Mouse (Mus musculus) neural tube, embryonic 14.5 days (tissue): ENCODE results near the gene Ccnb1ip1. TPM values are rescaled to one million over a fixed set of nuclear protein-coding genes. Genes with fewer than 3 reads are reported as not detected.
"Not testable (repeated sequence)": the region's sequence is repeated elsewhere in the genome, so short reads cannot be mapped to it uniquely, and the experiment has no call there.

ENCODE experiments used
- ATAC-seq: fragments of 200-750 bp; cut with Nextera tagmentation; 2 replicates; pipeline ENCODE4 v1.8.0; 2017; ENCODE audit warnings: low read depth, mild to moderate bottlenecking, moderate TSS enrichment, moderate library complexity
- H3K27ac ChIP-seq: fragments of 300-500 bp; sonication (generic); 2 replicates; pipeline ENCODE4 v1.5.1; 2014; ENCODE audit warnings: low read depth, mild to moderate bottlenecking, control low read depth, low read length, moderate library complexity, mixed read lengths
- H3K27me3 ChIP-seq: fragments of 300-500 bp; sonication (generic); 2 replicates; pipeline ENCODE4 v1.6.1; 2014; ENCODE audit warnings: low read length; ENCODE audit not compliant: control insufficient read depth, insufficient read depth
- H3K36me3 ChIP-seq: fragments of 300-500 bp; sonication (generic); 2 replicates; pipeline ENCODE4 v1.6.1; 2014; ENCODE audit warnings: low read length, mixed read lengths; ENCODE audit not compliant: control insufficient read depth, insufficient read depth
- H3K4me1 ChIP-seq: fragments of 300-500 bp; sonication (generic); 2 replicates; pipeline ENCODE4 v1.6.1; 2014; ENCODE audit warnings: low read length; ENCODE audit not compliant: control insufficient read depth, insufficient read depth
- H3K4me2 ChIP-seq: fragments of 300-500 bp; sonication (generic); 2 replicates; pipeline ENCODE4 v1.6.1; 2014; ENCODE audit warnings: mild to moderate bottlenecking, low read depth, low read length, control low read depth
- H3K4me3 ChIP-seq: fragments of 300-500 bp; sonication (generic); 2 replicates; pipeline ENCODE4 v1.5.1; 2014; ENCODE audit warnings: low read depth, low read length, control low read depth, mixed read lengths
- H3K9ac ChIP-seq: fragments of 300-500 bp; sonication (generic); replicated peaks from 2 replicates; pipeline ENCODE4 v1.6.1; 2014; ENCODE audit warnings: low read depth, mild to moderate bottlenecking, control low read depth, low read length, mixed read lengths
- H3K9me3 ChIP-seq: fragments of 300-500 bp; sonication (generic); 2 replicates; pipeline ENCODE4 v1.6.1; 2016; ENCODE audit warnings: low read length; ENCODE audit not compliant: control insufficient read depth
- WGBS: fragments of 180-500 bp; shearing (Covaris S2); extraction: QIAGEN DNeasy Blood & Tissue Kit; methylation state at CpG from one replicate; pipeline ENCODE4 v1.1.7; 2014; 5-methylcytosine and 5-hydroxymethylcytosine counted together
- polyA plus RNA-seq: library from polyadenylated mRNA; unstranded; fragments of >200 nt; fragmentation: Nextera tagmentation; extraction: Ambion mirVana; gene quantifications from 2 replicates; pipeline ENCODE4 v1.2.1, GENCODE M21; 2014

Gene Ccnb1ip1
- polyA plus RNA-seq, 1 experiment from 2014 or later: not detected

DNA sequence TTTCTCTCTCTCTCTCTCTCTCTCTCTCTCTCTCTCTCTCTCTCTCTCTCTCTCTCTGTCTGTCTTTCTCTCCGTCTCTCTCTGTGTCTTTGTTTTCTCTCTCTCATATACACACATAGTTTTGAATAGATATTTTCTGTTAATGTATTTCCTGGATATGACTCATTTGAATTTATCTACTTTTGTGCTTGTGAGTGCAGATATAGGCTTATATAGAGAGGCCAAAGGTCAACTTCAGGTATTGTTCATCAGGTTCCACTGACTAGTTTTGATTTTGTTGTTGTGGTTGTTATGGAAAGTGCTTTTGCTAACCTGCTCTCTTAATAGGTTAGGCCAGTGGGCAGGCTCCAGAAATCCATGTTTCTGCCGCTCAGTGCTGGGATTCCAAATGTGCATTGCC lies 5.5 kb upstream of the Ccnb1ip1 start:
- H3K27ac ChIP-seq: no peak overlapping the region
- no peak overlapping the region for H3K4me2 ChIP-seq

DNA sequence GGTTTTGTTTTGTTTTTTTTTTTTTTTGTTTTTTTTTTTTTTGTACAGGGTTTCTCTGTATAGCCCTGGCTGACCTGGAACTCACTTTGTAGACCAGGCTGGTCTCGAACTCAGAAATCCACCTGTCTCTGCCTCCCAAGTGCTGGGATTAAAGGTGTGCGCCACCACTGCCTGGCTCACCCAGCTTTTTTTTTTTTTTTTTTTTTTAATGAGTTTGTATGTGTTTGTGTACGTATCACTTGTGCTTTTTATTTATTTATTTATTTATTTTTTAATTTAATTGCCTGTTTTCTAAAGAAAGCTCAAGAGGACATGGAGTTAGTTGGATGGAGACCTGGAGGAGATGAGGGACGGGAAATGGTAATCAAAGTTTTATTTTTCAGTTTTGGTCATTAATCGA lies 1.1 kb downstream of the Ccnb1ip1 start:
- not testable (repeated sequence) for H3K4me1 ChIP-seq, H3K27me3 ChIP-seq, ATAC-seq, H3K4me3 ChIP-seq, H3K36me3 ChIP-seq, H3K4me2 ChIP-seq, H3K27ac ChIP-seq, H3K9me3 ChIP-seq, H3K9ac ChIP-seq
- 92% methylated on average over 5 of the region's 5 CpGs for WGBS

More for the DNA sequence above, 5.5 kb upstream of the Ccnb1ip1 start:
- ATAC-seq: no peak
- 100% methylated on average over 2 of the region's 2 CpGs for WGBS
- no peak overlapping the region for H3K4me3 ChIP-seq
- H3K9me3 ChIP-seq: no peaks in the 10 kb centered on the region
- H3K36me3 ChIP-seq: peaks cover 24% of the 10 kb centered on the region
- peaks cover 3% of the 10 kb centered on the region; the same call in 1 of the 2 replicates for H3K4me1 ChIP-seq
- no peaks in the 10 kb centered on the region for H3K27me3 ChIP-seq
- H3K9ac ChIP-seq: no peak overlapping the region

- Histone ChIP-seq H3K9ac (no peak overlapping the region), H3K27ac (no peak overlapping the region), H3K4me1 (peaks cover 3% of the 10 kb centered on the region; the same call in 1 of the 2 replicates), H3K27me3 (no peaks in the 10 kb centered on the region), H3K9me3 (no peaks in the 10 kb centered on the region), H3K4me2 (no peak overlapping the region), H3K4me3 (no peak overlapping the region), H3K36me3 (no peaks in the 10 kb centered on the region)
- WGBS: 75% methylated on average over 13 of the region's 13 CpGs
- ATAC-seq: no peak
Measured at GRCm38 (mm10) chr14:50804683-50805082, 2.8 kb downstream of the Ccnb1ip1 start.

DNA sequence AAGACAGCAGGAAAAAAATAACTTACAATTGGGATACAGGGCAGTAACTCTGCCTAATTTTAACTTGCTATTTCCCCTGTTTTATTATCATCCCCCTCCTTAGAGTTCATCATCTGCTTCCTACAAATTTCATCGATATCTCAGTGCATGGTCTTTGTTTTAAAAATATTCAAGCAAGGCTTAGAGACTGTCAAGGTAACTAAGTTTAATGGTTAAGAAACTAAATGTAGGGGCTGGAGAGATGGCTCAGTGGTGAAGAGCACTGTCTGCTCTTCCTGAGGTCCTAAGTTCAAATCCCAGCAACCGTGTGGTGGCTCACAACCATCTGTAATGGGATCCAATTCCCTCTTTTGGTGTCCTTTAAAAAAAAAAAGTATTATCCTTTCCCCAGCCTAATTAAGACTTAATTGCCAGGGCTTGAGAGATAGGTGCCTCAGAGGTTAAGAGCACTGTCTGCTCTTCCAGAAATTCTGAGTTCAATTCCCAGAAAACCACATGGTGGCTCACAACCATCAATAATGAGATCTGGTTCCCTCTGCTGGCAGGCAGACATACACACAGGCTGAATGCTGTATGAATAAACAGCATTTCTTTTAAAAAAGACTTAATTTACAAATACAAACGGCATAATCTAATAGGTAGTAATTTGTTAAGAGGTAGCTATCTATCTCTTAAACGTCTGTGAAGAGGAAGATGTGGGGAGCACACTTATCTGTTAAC lies 4.5 kb downstream of the Ccnb1ip1 start:
- Histone ChIP-seq H3K9ac (no peak overlapping the region), H3K4me2 (no peak overlapping the region), H3K9me3 (no peaks in the 10 kb centered on the region), H3K27ac (no peak overlapping the region), H3K36me3 (no peaks in the 10 kb centered on the region), H3K4me3 (no peak overlapping the region), H3K27me3 (no peaks in the 10 kb centered on the region), H3K4me1 (no peaks in the 10 kb centered on the region)
- no peak for ATAC-seq
- 69% methylated on average over 4 of the region's 4 CpGs for WGBS

DNA sequence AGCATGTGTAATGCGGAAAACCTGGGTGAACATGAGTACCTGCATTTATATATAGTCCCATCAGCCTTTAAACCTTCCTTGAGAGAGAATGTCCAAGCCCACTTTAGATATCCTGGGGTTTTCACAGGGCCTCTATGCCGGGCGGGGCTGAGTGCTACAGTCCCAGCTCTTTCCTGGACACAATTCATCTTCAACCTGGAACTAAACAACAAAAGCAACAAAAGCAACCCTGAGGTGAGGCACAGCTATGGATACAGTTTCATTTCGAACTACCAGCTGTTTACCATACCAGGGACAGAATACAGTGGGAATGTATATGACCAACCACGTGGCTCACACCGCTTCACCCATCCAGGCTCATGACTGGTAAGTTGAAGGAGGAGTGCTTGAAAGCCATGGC lies 5.1 kb downstream of the Ccnb1ip1 start:
- no peak overlapping the region for H3K4me3 ChIP-seq
- no peaks in the 10 kb centered on the region for H3K36me3 ChIP-seq
- H3K27ac ChIP-seq: no peak overlapping the region
- no peaks in the 10 kb centered on the region for H3K9me3 ChIP-seq
- no peaks in the 10 kb centered on the region for H3K4me1 ChIP-seq
- H3K4me2 ChIP-seq: no peak overlapping the region
- ATAC-seq: no peak
- no peaks in the 10 kb centered on the region for H3K27me3 ChIP-seq
- 90% methylated on average over 6 of the region's 6 CpGs for WGBS
- H3K9ac ChIP-seq: no peak overlapping the region

GRCm38 (mm10) chr14:50799502-50800259 lies 7.9 kb downstream of the Ccnb1ip1 start:
- ATAC-seq: peak; percentile 65; the same call in 1 of the 2 replicates
- no peak overlapping the region for H3K9ac ChIP-seq
- 2% methylated on average over 3 of the region's 3 CpGs for WGBS

DNA sequence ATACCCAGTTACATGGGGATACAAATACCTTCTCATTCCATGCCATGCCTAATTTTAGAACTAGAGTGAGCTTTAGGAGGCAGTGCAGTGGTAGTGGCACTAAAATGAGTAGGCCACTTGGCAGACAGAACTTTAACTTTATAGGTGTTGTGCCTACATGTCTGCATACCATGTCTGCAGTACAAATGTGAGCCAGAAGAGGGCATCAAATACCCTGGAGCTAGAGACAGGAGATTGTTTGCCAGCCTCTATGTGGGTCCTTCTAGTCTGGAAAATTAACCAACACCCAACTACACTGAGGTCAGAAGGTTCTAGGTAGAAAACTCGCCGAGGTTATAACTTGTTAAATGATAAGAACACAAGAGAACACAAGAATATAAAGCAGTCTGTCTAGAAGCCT lies 9.0 kb downstream of the Ccnb1ip1 start:
- H3K4me2 ChIP-seq: no peak overlapping the region
- H3K27me3 ChIP-seq: no peaks in the 10 kb centered on the region
- H3K9me3 ChIP-seq: no peaks in the 10 kb centered on the region
- no peak overlapping the region for H3K27ac ChIP-seq
- 64% methylated on average over 2 of the region's 2 CpGs for WGBS
- no peak overlapping the region for H3K4me3 ChIP-seq
- H3K9ac ChIP-seq: no peak overlapping the region
- H3K4me1 ChIP-seq: no peaks in the 10 kb centered on the region
- no peaks in the 10 kb centered on the region for H3K36me3 ChIP-seq
- no peak for ATAC-seq

More at GRCm38 (mm10) chr14:50799502-50800259, 7.9 kb downstream of the Ccnb1ip1 start:
- Histone ChIP-seq H3K27ac (no peak overlapping the region), H3K4me2 (no peak overlapping the region), H3K27me3 (no peaks in the 10 kb centered on the region), H3K36me3 (no peaks in the 10 kb centered on the region), H3K4me1 (no peaks in the 10 kb centered on the region), H3K9me3 (no peaks in the 10 kb centered on the region), H3K4me3 (no peak overlapping the region)

DNA sequence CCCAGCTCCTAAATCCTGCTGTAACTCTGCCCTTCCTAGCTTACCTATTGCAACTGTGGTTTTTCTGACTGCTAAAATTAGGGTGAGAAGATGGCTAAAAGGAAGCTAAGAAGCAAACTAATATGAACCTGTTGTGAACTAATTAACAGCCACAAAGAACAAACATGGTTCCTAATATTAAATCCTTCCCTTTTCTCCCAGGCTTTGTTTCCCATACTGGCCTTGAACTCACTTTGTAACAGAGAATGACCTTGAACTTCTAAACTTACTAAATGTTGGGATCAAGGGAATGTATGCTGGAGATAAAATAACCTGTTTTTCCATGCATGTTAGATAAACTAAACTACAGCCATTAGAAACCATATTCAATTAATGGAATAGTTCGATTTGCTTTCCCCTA lies 11.1 kb downstream of the Ccnb1ip1 start:
- Histone ChIP-seq H3K4me1 (no peaks in the 10 kb centered on the region), H3K27me3 (no peaks in the 10 kb centered on the region), H3K36me3 (no peaks in the 10 kb centered on the region), H3K4me3 (no peak overlapping the region), H3K4me2 (no peak overlapping the region), H3K27ac (no peak overlapping the region), H3K9ac (no peak overlapping the region), H3K9me3 (no peaks in the 10 kb centered on the region)
- no peak for ATAC-seq
- WGBS: 90% methylated on average over 1 of the region's 1 CpGs

GRCm38 (mm10) chr14:50795965-50796364 lies 11.6 kb downstream of the Ccnb1ip1 start:
- no peak overlapping the region for H3K27ac ChIP-seq
- no peak for ATAC-seq
- no peaks in the 10 kb centered on the region for H3K27me3 ChIP-seq
- WGBS: 84% methylated on average over 4 of the region's 4 CpGs
- H3K36me3 ChIP-seq: no peaks in the 10 kb centered on the region
- H3K9ac ChIP-seq: no peak overlapping the region
- no peaks in the 10 kb centered on the region for H3K4me1 ChIP-seq
- no peak overlapping the region for H3K4me2 ChIP-seq
- H3K4me3 ChIP-seq: no peak overlapping the region
- H3K9me3 ChIP-seq: no peaks in the 10 kb centered on the region
